Comparison of ENCODE assay signal across 21 mouse cellular contexts in the genomic region with DNA sequence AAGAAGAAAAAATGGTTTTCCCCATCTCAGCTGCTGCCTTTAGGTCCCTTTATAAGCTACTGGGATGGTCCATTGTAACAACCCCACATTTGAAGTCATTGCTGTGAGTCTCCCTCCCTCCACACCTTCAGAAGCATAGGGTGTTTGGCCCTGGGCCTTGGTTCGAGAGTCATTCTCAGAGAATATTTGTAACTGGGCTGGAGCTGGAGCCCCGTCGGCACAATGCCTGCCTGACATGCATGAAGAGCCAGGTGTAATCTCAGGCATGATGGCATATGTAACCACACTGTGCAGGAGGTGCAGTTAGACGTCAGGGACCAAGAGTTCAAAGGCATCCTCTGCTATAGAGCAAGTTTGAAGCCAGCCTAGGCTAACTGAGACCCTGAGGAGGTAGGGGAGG.
DNase-seq lines count a peak whose midpoint lies in the region; ATAC-seq and TF ChIP-seq lines count a peak whose summit lies in the region.
"Had no signal": no experiment of that assay in that cellular context is flagged by ENCODE, and none has a peak within 500 bp of the region (broad histone marks: within the 10 kb centered on the region; RNA-seq: fewer than 3 reads in every experiment).

No protein-coding gene starts in this region.

- no peak overlapping the region for H3K27ac ChIP-seq in heart, embryonic 10.5 days
- 0 out of 2 replicates have a peak overlapping the region, but pooled peaks have one; percentile 7 for H3K27ac ChIP-seq in liver, embryonic 12.5 days
- H3K27ac ChIP-seq in liver, embryonic 11.5 days (ENCODE audit: low read depth, low read length) = no peak overlapping the region
- peak overlapping the region; percentile 25; the same call in 1 of the 2 replicates for H3K27ac ChIP-seq in embryonic facial prominence, embryonic 15.5 days (replicated peaks)
- H3K27ac ChIP-seq: heart, embryonic 15.5 days; hindbrain, postnatal 0 days; limb, embryonic 13.5 days; lung, embryonic 15.5 days; macrophage; midbrain, embryonic 10.5 days had no signal

- peaks cover 18% of the 10 kb centered on the region for H3K4me1 ChIP-seq in heart, embryonic 10.5 days
- 0 out of 2 replicates have a peak, but pooled peaks cover 9% of the 10 kb centered on the region for H3K4me1 ChIP-seq in liver, embryonic 12.5 days
- H3K4me1 ChIP-seq in liver, embryonic 11.5 days (replicated peaks; ENCODE audit: control insufficient read depth, insufficient read depth, low read length) = no peaks in the 10 kb centered on the region; the same call in 1 of the 2 replicates
- H3K4me1 ChIP-seq in embryonic facial prominence, embryonic 15.5 days = peaks cover 40% of the 10 kb centered on the region

- H3K79me2 ChIP-seq in myocyte (ENCODE audit: control insufficient read depth, insufficient read depth) = no peaks in the 10 kb centered on the region

- WGBS in heart, embryonic 10.5 days = 84% methylated on average over 4 of the region's 4 CpGs
- WGBS in liver, embryonic 12.5 days (ENCODE audit: insufficient replicate concordance) = 65% methylated on average over 4 of the region's 4 CpGs
- WGBS in liver, embryonic 11.5 days = 76% methylated on average over 4 of the region's 4 CpGs
- 58% methylated on average over 4 of the region's 4 CpGs for WGBS in embryonic facial prominence, embryonic 15.5 days

- intact Hi-C loops in heart, postnatal 14 days (cut with DNase I) = no loop called here

- ATAC-seq in liver, embryonic 12.5 days = no peak
- ATAC-seq in liver, embryonic 11.5 days (replicated peaks; ENCODE audit: low FRiP score) = no peak
- ATAC-seq in embryonic facial prominence, embryonic 15.5 days (ENCODE audit: insufficient number of reproducible peaks, low FRiP score, low TSS enrichment, low read depth) = no peak
- ATAC-seq: hindbrain, postnatal 0 days; intestine, postnatal 0 days had no signal

- H3ac ChIP-seq in myocyte (ENCODE audit: control insufficient read depth, insufficient read length) = no peak overlapping the region

- H3K4me3 ChIP-seq in heart, embryonic 10.5 days = no peak overlapping the region
- H3K4me3 ChIP-seq in liver, embryonic 12.5 days = no peak overlapping the region
- no peak overlapping the region for H3K4me3 ChIP-seq in liver, embryonic 11.5 days (ENCODE audit: low read depth, low read length)
- H3K4me3 ChIP-seq in embryonic facial prominence, embryonic 15.5 days (replicated peaks) = no peak overlapping the region
- no peak overlapping the region for H3K4me3 ChIP-seq in myocyte
- H3K4me3 ChIP-seq: heart, embryonic 15.5 days; limb, embryonic 13.5 days; lung, embryonic 15.5 days; midbrain, embryonic 10.5 days had no signal

- DNase-seq in heart, embryonic 10.5 days (ENCODE audit: low spot score) = peak; percentile 56
- DNase-seq in heart, postnatal 14 days = no peak
- no peak for DNase-seq in liver, embryonic 11.5 days (ENCODE audit: low spot score)
- no peak for DNase-seq in testis, postnatal 10 days (ENCODE audit: low spot score)
- DNase-seq: B cell, adult 2 months; cerebellum, adult 11-12 months; cerebellum, postnatal 25 days; heart, adult 11 months; right cerebral cortex, adult 18-20 months; spleen, adult 18-20 months; thymus, adult 2 months had no signal

- H3K4me2 ChIP-seq in liver, embryonic 12.5 days = no peak overlapping the region
- H3K4me2 ChIP-seq in liver, embryonic 11.5 days = no peak overlapping the region
- no peak overlapping the region for H3K4me2 ChIP-seq in embryonic facial prominence, embryonic 15.5 days (replicated peaks)
- peak overlapping the region; percentile 31 for H3K4me2 ChIP-seq in myocyte (ENCODE audit: low read depth)
- H3K4me2 ChIP-seq: heart, embryonic 15.5 days; limb, embryonic 13.5 days; lung, embryonic 15.5 days had no signal

- no peak for TF ChIP-seq POLR2A in myocyte (IDR thresholded peaks at IDR 0.05; ENCODE audit: insufficient read length, low read depth)

- no peaks in the 10 kb centered on the region for H3K36me3 ChIP-seq in heart, embryonic 10.5 days
- no peaks in the 10 kb centered on the region for H3K36me3 ChIP-seq in liver, embryonic 12.5 days
- H3K36me3 ChIP-seq in liver, embryonic 11.5 days (ENCODE audit: control insufficient read depth, insufficient read depth, low read length) = no peaks in the 10 kb centered on the region
- no peaks in the 10 kb centered on the region for H3K36me3 ChIP-seq in embryonic facial prominence, embryonic 15.5 days
- H3K36me3 ChIP-seq in myocyte (ENCODE audit: control insufficient read depth, insufficient read depth) = no peaks in the 10 kb centered on the region
- H3K36me3 ChIP-seq: heart, embryonic 15.5 days; limb, embryonic 13.5 days; lung, embryonic 15.5 days; midbrain, embryonic 10.5 days had no signal

- no peaks in the 10 kb centered on the region; the same call in 1 of the 2 replicates for H3K27me3 ChIP-seq in heart, embryonic 10.5 days (ENCODE audit: insufficient read depth, poor library complexity, severe bottlenecking)
- no peaks in the 10 kb centered on the region for H3K27me3 ChIP-seq in liver, embryonic 12.5 days (replicated peaks)
- no peaks in the 10 kb centered on the region for H3K27me3 ChIP-seq in liver, embryonic 11.5 days (replicated peaks; ENCODE audit: control insufficient read depth, insufficient read depth, low read length)
- H3K27me3 ChIP-seq in embryonic facial prominence, embryonic 15.5 days = no peaks in the 10 kb centered on the region
- no peaks in the 10 kb centered on the region for H3K27me3 ChIP-seq in myocyte (ENCODE audit: control insufficient read depth, insufficient read depth, insufficient read length)
- H3K27me3 ChIP-seq: heart, embryonic 15.5 days; lung, embryonic 15.5 days had no signal

- H3K9ac ChIP-seq in liver, embryonic 12.5 days = no peak overlapping the region
- H3K9ac ChIP-seq in liver, embryonic 11.5 days (ENCODE audit: low read depth, low read length) = no peak overlapping the region
- no peak overlapping the region for H3K9ac ChIP-seq in embryonic facial prominence, embryonic 15.5 days
- H3K9ac ChIP-seq: heart, embryonic 15.5 days; limb, embryonic 13.5 days; lung, embryonic 15.5 days had no signal

- H3K9me3 ChIP-seq in heart, embryonic 10.5 days = no peaks in the 10 kb centered on the region
- H3K9me3 ChIP-seq in liver, embryonic 12.5 days (replicated peaks) = no peaks in the 10 kb centered on the region
- H3K9me3 ChIP-seq in liver, embryonic 11.5 days (ENCODE audit: control insufficient read depth, low read length) = no peaks in the 10 kb centered on the region
- no peaks in the 10 kb centered on the region for H3K9me3 ChIP-seq in embryonic facial prominence, embryonic 15.5 days (replicated peaks)
- H3K9me3 ChIP-seq: heart, embryonic 15.5 days; lung, embryonic 15.5 days; midbrain, embryonic 10.5 days had no signal

TF ChIP-seq in myocyte, 11 proteins besides CTCF, POLR2A, EP300 and RAD21:
- no peak for TF ChIP-seq TCF3 (IDR thresholded peaks at IDR 0.05; ENCODE audit: insufficient read length, low read depth)
- TF ChIP-seq POLR2AphosphoS2 (IDR thresholded peaks at IDR 0.05; ENCODE audit: insufficient read length, low read depth) = no peak
- no peak for TF ChIP-seq TCF12 (IDR thresholded peaks at IDR 0.05; ENCODE audit: insufficient read depth, poor library complexity, severe bottlenecking)

Comparison
In these comparisons a context has a peak if more than half of its experiments do, and no peak if none do; other contexts are left out.
1. H3K27ac ChIP-seq: peak in liver, embryonic 12.5 days (single experiment) and embryonic facial prominence, embryonic 15.5 days (single experiment); none in heart, embryonic 10.5 days (single experiment) and liver, embryonic 11.5 days (single experiment).